Mouse (Mus musculus) mouse embryonic stem cell (cell line): Measurements from ENCODE around the gene Susd5.

Experiments
- in situ Hi-C, 2 experiments: fragments of 300-500 bp; cut with MboI; formaldehyde crosslinking; loops; 1 replicate in 1 of 2; 3 replicates in 1 of 2; pipeline ENCODE4 v1.14.3; 2019 to 2020; ENCODE audit warnings: low sequenced_read_pairs in 2 of 2, low pct_unique_long_range_greater_than_20kb in 1 of 2, mixed read lengths in 1 of 2; ENCODE audit not compliant: unreplicated experiment in 1 of 2

Gene Susd5

DNA sequence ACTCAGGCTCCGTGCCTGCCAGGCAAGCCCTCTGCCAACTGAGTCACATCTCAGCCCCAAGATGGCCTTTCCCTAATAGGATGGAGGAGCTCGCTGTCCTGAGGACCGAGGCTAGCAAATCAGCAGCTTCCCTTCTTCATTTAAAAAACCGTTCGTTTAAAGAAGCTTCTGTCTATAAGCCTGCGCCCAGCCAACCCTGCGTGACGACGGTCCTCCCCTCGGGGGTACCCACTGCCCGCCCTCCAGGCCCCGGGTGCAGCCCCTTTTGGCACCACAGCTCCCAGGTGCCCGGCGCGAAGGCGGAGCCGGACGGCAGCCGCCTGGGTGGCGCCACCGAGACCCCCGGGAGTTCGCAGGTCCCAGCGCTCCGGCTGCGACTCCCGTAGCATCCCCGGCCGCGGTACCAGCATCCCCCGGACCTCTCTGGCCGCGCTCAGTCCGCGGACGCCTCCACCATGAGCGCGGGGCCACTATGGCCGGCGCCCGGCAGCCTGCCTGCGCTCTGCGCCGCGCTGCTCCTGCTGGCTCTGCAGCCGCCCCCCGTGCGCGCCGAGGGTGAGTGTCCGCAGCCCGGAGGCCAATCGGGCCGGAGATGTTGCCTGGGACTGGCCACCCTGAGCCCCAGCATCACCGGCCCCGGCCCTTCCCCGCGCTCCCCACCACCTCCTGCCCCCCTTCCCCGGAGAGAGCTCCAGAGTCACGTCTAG lies at the start of gene Susd5:
Gene Susd5 (plus strand): TSS at position 51 of the 707 bp plus-strand sequence.
- in situ Hi-C loops, result no loop called here

DNA sequence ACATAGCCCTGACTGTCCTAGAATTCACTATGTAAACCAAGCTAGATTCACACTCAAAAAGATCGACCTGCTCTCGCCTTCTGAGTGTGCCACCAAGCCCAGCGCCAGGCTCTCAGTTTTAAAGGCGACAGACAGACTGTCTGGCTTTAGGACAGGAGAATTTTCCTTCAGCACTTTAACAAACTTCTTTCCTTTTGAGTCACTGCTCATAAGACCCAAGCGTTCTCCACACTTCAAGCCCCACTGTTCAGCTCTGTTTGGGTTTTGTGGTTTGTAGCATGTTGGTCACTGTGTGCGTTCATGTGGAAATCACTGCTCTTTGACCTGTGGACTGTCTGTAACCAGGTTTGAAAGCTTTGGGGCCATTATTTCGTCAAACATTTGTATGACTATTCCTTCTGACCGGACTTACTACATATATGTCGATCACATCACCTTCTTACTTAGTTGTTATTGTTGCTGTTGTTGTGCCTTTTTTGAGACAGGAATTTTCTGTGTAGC lies 49.0 kb upstream of the Susd5 start:
- in situ Hi-C loops, result no loop called here

DNA sequence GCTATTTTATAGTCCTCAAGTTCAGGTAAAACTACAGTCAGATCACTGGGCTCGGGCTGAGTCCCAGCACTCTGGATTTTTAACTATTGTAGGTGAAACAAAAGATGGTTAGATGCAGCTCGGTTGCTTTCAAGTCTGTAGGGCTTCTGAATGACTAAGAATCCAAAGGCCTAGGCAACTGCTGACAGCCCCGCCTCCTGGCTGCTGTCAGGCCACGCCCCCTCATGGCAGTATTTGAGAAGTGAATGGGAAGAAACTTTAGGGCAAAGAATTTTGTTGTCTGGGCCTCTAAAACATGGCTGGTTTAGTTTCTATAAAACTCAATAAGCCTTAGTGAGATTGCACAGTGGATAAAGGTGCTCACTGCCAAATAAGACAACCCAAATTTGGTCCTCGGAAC lies 47.4 kb upstream of the Susd5 start:
- in situ Hi-C loops, result no loop called here

DNA sequence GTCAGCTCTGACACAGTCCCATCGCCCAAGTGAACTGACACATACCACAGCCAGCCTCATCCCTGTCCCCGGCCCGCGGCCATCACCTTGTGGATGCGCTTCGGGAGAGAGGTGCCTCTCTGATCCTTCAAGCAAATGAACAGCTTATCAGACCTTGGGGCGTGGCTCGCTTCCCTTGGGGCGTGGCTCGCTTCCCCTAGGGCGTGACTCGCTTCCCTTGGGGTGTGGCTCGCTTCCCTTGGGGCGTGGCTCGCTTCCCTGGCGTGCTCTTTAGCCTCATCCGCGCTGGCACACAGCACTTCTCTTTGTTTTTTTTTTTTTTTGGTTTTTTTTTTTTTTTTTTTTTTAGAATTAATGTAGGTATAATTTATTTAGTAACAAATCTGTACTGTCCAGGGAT lies 45.7 kb upstream of the Susd5 start:
- in situ Hi-C loops, result no loop called here

DNA sequence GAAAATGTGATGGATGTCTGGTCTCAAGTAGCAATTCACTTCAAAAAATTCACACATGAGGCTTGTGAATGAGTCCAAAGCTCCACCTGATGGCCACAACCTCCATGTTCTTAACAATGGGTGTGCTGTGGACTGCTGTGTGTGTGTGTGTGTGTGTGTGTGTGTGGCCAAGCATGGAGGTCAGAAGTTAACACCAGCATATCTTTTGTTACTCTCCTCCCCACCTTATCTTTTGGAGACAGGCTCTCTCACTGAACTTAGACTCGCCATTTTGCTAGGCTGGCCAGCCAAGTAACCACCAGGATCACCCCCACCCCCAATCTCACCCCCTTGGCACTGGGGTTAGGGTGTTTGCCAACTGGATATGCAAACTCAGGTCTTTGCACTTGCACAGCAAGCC lies 42.9 kb upstream of the Susd5 start:
- in situ Hi-C loops, result no loop called here

DNA sequence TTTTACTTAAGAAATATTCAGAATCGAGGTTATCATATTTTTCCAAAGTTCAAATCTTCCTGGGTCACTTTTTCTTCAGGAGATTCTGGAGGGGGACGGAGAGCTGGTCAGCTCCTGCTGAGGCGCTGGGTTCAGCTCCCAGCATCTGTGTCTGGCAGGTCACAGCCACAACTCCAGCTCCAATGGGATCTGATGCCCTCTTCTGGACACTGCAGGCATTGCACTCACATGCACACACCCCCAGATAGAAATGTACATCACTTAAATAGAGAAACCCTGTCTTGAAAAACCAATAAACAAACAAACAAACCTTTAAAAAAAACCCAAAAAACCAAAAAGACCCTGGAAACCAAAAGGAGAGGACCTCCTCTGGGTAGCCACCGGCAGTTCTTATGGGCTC lies 41.2 kb upstream of the Susd5 start:
- in situ Hi-C loops, result no loop called here

DNA sequence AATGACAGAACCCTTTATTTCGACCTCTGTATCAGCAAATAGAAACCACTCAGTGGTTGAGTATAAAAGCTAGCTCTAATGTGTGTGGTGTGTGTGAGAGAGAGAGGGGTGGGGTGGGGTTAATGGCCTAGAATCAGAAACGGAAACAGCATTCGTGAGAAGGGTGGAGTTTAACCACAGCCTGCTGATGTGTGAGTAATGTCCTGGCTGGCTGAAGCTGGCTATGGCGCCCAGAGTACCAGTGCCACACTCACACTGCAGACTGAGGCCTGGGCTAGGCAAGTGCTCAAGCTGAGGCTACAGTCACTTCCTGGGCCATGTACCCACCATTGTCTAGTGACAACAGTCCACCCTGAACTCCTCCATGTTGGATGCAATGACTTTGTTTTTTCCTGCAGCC lies 40.5 kb upstream of the Susd5 start:
- in situ Hi-C loops, result no loop called here

DNA sequence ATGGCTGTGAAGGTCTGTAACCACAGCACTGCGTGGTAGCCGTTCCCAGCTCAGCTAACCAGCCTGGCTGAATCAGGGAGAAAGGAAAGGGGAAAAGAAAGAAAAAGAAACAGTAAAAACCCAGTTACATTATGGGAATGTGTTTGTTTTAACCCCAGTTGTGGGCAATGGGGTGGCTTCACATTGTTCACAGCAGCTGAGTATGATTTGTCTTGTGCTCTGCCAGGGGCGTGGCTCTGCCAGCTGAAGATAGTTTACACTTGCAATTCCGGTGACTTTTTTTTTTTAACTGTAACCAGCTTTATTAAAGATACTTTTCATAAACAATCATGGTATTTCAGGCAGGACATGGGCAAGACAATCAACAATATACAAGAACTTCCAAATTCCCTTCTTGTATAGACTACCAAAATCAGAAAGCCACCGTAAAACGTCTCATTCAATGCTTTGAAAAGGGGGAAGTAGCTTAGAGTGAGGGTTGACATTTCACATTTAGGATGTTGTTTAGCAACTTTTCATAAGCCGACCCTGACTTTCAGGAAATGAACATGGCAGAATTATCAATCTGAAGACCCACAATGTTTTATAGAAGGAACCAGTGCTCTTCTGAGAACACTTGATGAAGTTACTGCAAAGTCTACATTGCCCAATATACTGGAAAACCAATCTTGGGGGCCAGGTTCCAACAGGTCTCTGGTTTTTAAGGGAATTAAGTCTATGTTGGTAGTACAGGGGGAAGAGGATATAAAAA lies 37.8 kb upstream of the Susd5 start:
- in situ Hi-C loops, result no loop called here

DNA sequence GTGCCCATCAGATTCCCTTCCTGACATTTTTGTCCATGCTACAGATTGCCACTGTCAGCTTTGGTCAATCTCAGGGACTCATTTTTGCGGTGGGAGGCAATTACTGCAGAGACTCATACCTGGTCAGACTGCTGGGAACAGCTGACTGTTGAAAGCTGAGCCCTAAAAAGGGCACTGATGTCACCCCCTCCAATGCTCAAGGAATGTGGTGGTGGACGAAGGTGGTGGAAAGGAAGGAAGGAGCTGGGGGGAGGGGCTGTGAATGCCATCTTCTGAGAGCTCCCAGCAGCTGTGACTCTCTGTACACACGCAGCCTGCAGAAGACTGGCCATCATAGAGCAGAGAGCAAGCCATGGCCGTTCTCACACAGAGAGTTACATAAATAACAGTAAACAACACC lies 34.8 kb upstream of the Susd5 start:
- in situ Hi-C loops, result no loop called here

DNA sequence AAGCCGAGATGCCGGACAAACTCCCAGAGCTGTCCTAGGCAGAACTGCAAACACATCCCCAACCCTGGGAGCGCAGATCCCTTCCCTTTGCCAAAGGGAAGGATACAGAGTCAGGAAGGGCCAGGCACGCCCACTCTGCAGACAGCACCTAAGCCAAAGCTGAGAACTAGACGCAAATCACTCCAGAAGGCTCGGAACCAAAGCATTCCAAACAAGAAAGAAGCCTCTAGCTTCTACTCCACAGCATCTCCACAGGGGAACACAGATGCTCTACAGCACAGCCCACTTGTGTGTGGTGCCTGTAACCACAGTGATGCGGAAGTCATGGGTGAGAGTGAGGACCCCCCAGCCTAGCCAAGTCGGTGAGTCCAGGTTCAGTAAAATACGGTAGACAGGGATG lies 31.8 kb upstream of the Susd5 start:
- in situ Hi-C loops, result no loop called here

DNA sequence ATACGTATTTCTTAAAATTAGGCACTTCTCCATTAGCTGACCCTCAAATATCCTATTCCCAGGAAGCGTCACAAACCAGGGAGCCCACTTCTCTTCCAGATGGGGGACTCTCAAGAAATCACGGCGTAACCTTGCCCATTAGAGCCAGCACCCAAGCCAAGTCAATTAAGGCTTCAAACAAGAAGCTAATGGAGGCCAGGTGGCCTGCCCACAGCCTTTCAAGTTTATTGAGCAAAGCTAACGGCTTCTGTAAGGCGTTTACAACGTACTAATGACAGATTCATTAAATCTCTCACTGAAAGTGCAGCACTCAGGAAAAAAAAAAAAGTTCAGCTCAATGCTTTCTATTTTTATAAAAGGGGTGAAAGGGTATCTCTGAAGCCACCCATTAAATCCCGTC lies 31.1 kb upstream of the Susd5 start:
- in situ Hi-C loops, result no loop called here

DNA sequence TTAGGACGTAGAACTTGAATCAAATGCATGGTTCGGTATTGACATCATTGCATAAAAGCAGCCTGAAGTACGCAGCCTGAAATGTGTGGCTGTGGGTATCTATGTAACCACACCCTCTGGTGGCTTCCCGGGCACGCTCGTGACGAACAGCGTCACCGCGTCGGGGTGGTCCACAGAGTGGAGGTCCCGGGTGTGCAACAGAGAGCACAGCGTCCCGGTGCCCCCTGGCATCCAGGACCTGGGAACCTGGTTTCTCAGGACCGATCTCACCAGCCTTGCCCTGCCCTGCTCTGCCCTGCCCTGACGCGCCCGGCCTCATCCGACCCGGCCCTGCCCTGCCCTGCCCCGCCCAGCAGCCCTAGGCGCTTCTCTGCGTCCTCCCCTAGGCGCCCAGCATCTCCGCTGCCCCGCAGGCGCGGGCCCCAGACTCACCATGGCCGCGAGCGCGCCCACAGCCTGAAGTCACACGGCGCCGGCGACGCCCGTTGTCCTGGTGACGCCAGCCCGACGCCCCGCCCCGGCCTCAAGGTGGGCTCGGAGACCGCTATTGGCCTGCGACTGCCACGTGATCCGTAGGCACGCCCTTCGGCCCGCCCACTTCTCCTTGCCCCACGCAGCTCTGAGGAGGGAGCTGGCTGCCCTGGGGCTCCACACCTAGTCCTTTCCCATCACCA lies 30.5 kb upstream of the Susd5 start:
- in situ Hi-C loops, result no loop called here

DNA sequence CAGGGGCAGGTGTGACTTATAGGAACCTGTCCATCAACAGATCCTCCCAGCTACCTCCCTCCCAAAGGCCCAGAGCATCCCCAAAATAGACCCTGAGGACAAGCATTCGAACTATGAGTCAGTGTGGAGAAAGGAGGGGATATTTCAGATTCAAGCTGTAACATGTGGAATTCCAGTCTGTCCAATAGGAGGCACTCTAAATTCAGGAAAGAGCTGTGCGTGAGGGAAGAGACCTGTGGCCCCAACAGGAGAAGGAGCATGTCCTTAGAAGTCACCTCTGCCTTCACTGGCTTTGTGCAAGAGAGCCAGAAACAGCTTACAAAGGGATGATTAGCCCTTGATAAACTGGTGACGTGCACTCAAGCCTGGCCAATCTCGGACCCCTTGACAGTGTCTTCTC lies 16.0 kb upstream of the Susd5 start:
- in situ Hi-C loops, result no loop called here

DNA sequence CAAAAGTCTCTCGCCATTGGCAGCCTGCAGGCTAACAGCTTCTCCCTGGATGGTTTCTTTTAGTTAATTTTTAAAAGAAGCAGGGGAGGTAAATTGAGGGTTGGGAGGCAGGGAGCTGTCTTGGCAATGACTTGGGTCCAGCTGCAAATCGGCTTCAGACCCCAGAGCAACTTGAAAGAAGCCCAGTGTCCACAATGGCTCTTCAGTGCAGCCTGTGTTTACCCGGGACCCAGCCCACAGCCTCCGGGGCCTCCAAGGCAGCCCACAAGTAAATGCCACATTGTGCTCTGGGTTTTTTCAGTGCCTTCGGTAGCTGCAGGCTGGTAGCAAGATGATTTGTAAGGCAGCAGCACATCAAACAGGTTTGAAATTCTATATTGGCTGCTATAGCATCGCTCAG lies 14.4 kb upstream of the Susd5 start:
- in situ Hi-C loops, result no loop called here

DNA sequence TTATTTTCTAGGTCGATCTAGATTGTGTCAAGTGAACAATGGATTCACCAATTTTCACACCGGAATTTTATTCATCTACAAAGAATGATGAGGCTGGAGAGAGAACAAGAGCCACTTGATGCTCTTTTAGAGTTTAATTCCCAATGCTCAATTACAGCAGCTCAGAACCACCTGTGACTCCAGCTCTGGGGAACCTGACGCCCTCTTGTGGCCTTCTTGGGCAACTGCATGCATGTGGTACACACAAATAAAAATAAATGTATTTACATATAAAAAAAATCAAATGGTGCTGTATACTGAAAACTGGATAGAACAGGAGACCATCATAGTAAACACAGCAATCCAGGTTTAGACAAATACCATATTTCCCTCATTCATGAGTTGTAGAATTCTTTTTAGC lies 12.5 kb upstream of the Susd5 start:
- in situ Hi-C loops, result no loop called here

DNA sequence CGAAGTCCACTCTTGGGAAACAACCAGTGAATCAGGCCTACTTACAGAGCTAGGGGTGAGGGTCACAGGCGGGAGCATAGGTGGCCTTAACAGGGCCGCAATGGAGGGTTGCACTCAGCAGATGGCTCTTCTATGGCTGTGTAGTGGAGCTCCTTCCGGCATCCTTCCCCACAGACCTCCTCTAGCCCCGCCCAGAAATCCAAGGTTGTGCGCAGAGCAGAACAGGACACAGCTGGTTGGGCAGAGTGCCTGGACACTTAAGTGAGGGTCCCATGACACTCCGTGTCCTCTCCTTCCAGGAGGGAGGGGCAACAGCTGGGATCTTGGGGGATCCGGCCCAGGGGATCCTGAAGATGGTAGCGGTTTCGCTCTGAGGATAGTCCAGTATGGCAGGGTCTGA lies 10.9 kb upstream of the Susd5 start, which contains the start of gene Fbxl2:
Gene Fbxl2 (minus strand): TSS at position 164 of the 400 bp plus-strand sequence.
- in situ Hi-C loops, result no loop called here

DNA sequence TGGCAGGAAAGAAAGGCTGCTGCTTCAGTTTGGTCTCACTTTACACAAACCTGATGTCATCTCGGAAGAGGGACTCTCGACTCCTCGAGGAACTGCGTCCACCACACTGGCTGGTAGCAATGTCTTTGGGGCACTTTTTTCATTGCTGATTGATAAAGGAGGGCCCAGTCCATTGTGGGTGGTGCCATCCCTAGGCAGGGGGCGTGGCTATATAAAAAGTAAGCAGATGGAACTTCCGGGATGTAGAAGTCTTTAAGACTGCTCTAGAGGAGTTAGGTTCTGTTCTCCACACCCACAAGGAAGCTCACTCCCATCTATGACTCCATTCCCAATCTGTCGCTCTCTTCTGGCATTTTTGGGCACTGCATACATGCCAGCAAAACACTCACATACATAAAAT lies 10.3 kb upstream of the Susd5 start:
- in situ Hi-C loops, result no loop called here

DNA sequence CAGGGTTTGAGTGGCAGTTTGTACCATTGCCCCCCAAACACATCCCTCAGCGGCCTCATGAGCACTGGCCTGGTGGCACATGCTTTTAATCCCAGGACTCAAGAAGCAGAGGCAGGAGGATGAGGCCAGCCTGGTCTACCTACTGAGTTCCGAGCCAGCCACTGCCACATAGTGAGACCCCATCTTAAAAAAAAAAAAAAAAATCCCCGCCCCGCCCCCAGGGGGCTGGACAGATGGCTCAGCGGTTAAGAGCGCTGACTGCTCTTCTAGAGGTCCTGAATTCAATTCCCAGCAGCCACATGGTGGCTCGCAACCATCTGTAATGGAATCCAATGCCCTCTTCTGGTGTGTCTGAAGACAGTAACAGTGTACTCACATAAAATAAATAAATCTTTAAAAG lies 6.8 kb upstream of the Susd5 start:
- in situ Hi-C loops, result no loop called here

DNA sequence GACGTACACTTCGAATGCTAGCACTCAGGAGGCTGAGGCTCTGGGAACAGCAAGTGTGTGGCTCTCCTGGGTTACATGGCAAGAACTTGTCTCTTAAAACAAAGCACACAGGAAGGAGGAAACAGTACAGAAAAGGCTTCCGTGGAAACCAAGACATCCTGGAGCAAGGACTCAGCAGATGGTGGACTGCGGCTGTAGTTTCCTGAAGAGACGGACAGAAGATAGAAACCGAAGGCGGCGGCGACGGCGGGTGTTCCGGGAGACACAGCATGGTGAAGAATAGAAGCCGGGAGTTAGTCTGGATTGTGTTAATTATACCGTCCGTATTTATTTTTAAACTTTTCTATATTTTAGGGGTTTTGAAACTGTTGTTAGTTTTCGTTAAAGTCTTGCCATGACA lies 6.2 kb upstream of the Susd5 start:
- in situ Hi-C loops, result no loop called here
